Mouse (Mus musculus): ENCODE measurements around the gene Klf9.

DNA sequence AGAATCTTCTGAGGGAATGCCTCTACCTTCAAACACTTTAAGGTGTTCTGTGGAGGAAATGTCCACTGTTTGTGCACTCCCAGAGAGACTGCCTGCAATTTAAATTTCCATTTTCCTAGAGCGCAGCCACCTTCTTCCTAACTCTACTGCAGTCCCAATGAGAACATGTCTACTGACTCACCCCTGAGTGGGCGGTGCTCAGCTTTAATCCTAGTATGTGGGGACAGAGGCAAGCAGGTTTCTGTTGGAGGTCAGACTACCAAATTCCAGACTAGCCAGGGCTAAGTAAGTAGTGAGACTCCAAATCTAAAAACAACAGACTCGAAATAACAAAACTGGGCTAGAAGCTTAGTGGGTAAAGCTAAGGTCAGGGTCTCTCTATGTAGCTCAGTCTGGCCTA is 37.5 kb downstream of the Klf9 start:
- TF ChIP-seq POLR2A (IDR thresholded peaks at IDR 0.05; ENCODE audit: low read depth, low read length) (no peak), CTCF (conservative IDR thresholded peaks at IDR 0.05; ENCODE audit: insufficient read depth, insufficient read length, low read depth, low read length) (no peak)

All from kidney, adult 2 months (tissue).